Mouse (Mus musculus) E14TG2a.4 (cell line): ENCODE results near the gene Sidt2.
A peak's percentile ranks its signal among the peaks of the same experiment; 100 is the strongest.

ENCODE experiments used
- H3K27me3 ChIP-seq: 2 replicates; pipeline ENCODE4 v1.6.1; 2014; ENCODE audit warnings: low read length, control low read depth; ENCODE audit not compliant: insufficient read depth
- H3K36me3 ChIP-seq: 2 replicates; pipeline ENCODE4 v1.6.1; 2014; ENCODE audit warnings: low read length, control low read depth; ENCODE audit not compliant: insufficient read depth
- H3K4me1 ChIP-seq: replicated peaks from 2 replicates; pipeline ENCODE4 v1.6.1; 2014; ENCODE audit warnings: low read depth, low read length, control low read depth
- H3K4me3 ChIP-seq: replicated peaks from 2 replicates; pipeline ENCODE4 v1.5.1; 2014; ENCODE audit warnings: mild to moderate bottlenecking, low read length
- H3K9me3 ChIP-seq: 2 replicates; pipeline ENCODE4 v1.6.1; 2014; ENCODE audit warnings: low read length, control low read depth
- CTCF ChIP-seq: conservative IDR thresholded peaks from 2 replicates; pipeline ENCODE4 v1.5.1; 2014; ENCODE audit warnings: low read length
- NANOG ChIP-seq: IDR thresholded peaks from 2 replicates; pipeline ENCODE4 v1.6.1; 2014; ENCODE audit warnings: borderline replicate concordance, low read length, mixed read lengths
- POU5F1 ChIP-seq: IDR thresholded peaks from 2 replicates; pipeline ENCODE4 v1.6.1; 2014; ENCODE audit warnings: low read length, borderline replicate concordance

Sidt2 gene

GRCm38 (mm10) chr9:45955107-45955963, at the start of gene Sidt2:
TSS of gene Sidt2 (minus strand) at chr9:45955258.
- Histone ChIP-seq H3K4me1 (peaks cover 37% of the 10 kb centered on the region), H3K9me3 (no peaks in the 10 kb centered on the region), H3K36me3 (peaks cover 27% of the 10 kb centered on the region), H3K27me3 (0 out of 2 replicates have a peak, but pooled peaks cover 5% of the 10 kb centered on the region), H3K4me3 (peak within 1 kb of the TSS; percentile 88)
- no peak for TF ChIP-seq NANOG
- TF ChIP-seq CTCF: no peak
- no peak for TF ChIP-seq POU5F1

- Histone ChIP-seq H3K36me3 (no peaks in the 10 kb centered on the region), H3K4me1 (peaks cover 18% of the 10 kb centered on the region), H3K4me3 (no peak overlapping the region), H3K9me3 (no peaks in the 10 kb centered on the region), H3K27me3 (no peaks in the 10 kb centered on the region)
- TF ChIP-seq NANOG (no peak), POU5F1 (no peak), CTCF (no peak)
Measured at GRCm38 (mm10) chr9:46004529-46004928, 49.5 kb upstream of the Sidt2 start.

- Histone ChIP-seq H3K4me1 (peaks cover 10% of the 10 kb centered on the region), H3K9me3 (no peaks in the 10 kb centered on the region), H3K36me3 (no peaks in the 10 kb centered on the region), H3K27me3 (no peaks in the 10 kb centered on the region), H3K4me3 (no peak overlapping the region)
- TF ChIP-seq CTCF: peak; percentile 69
- TF ChIP-seq POU5F1: no peak
Measured at GRCm38 (mm10) chr9:46003729-46004128, 48.7 kb upstream of the Sidt2 start.

GRCm38 (mm10) chr9:45999009-45999408, 44.0 kb upstream of the Sidt2 start:
- Histone ChIP-seq H3K9me3 (no peaks in the 10 kb centered on the region), H3K4me3 (no peak overlapping the region), H3K4me1 (no peaks in the 10 kb centered on the region), H3K36me3 (no peaks in the 10 kb centered on the region), H3K27me3 (no peaks in the 10 kb centered on the region)
- TF ChIP-seq CTCF (no peak), POU5F1 (no peak), NANOG (no peak)

- Histone ChIP-seq H3K4me1 (peaks cover 44% of the 10 kb centered on the region), H3K9me3 (no peaks in the 10 kb centered on the region), H3K4me3 (peak overlapping the region; percentile 84), H3K36me3 (peaks cover 9% of the 10 kb centered on the region), H3K27me3 (no peaks in the 10 kb centered on the region)
- TF ChIP-seq NANOG (no peak), POU5F1 (no peak), CTCF (no peak)
Measured at GRCm38 (mm10) chr9:45985229-45985567, 30.1 kb upstream of the Sidt2 start.

GRCm38 (mm10) chr9:45984409-45985228, 29.6 kb upstream of the Sidt2 start:
- no peaks in the 10 kb centered on the region for H3K9me3 ChIP-seq
- TF ChIP-seq POU5F1: no peak
- TF ChIP-seq CTCF: no peak
- TF ChIP-seq NANOG: no peak
- H3K4me3 ChIP-seq: peak overlapping the region; percentile 84
- peaks cover 9% of the 10 kb centered on the region for H3K36me3 ChIP-seq
- H3K4me1 ChIP-seq: peaks cover 48% of the 10 kb centered on the region
- H3K27me3 ChIP-seq: no peaks in the 10 kb centered on the region

GRCm38 (mm10) chr9:45983676-45984408, 28.8 kb upstream of the Sidt2 start:
- H3K27me3 ChIP-seq: no peaks in the 10 kb centered on the region
- no peak for TF ChIP-seq POU5F1
- TF ChIP-seq NANOG: no peak
- no peaks in the 10 kb centered on the region for H3K9me3 ChIP-seq

GRCm38 (mm10) chr9:45981331-45981730, 26.3 kb upstream of the Sidt2 start:
- Histone ChIP-seq H3K9me3 (no peaks in the 10 kb centered on the region), H3K36me3 (peaks cover 25% of the 10 kb centered on the region), H3K4me1 (peaks cover 48% of the 10 kb centered on the region), H3K27me3 (no peaks in the 10 kb centered on the region), H3K4me3 (no peak overlapping the region)
- TF ChIP-seq CTCF: no peak
- TF ChIP-seq POU5F1: no peak
- no peak for TF ChIP-seq NANOG

More at GRCm38 (mm10) chr9:45983676-45984408, 28.8 kb upstream of the Sidt2 start:
- H3K4me3 ChIP-seq: peak overlapping the region; percentile 84
- peaks cover 48% of the 10 kb centered on the region for H3K4me1 ChIP-seq
- H3K36me3 ChIP-seq: peaks cover 9% of the 10 kb centered on the region
